Mouse (Mus musculus) hindbrain, embryonic 16.5 days (tissue): ENCODE measurements around the gene Trim71. TPM values are rescaled to one million over a fixed set of nuclear protein-coding genes. Genes with fewer than 3 reads are reported as not detected.

Experiments
- ATAC-seq: fragments of 200-750 bp; cut with Nextera tagmentation; 2 replicates; pipeline ENCODE4 v1.8.0; 2017; ENCODE audit warnings: moderate TSS enrichment, moderate library complexity
- H3K27ac ChIP-seq: fragments of 300-500 bp; sonication (generic); 2 replicates; pipeline ENCODE4 v1.5.1; 2014; ENCODE audit warnings: low read depth, mild to moderate bottlenecking, control low read depth, low read length, moderate library complexity
- H3K27me3 ChIP-seq: fragments of 300-500 bp; sonication (generic); replicated peaks from 2 replicates; pipeline ENCODE4 v1.6.1; 2014; ENCODE audit warnings: low read length; ENCODE audit not compliant: control insufficient read depth, insufficient read depth
- H3K36me3 ChIP-seq: fragments of 300-500 bp; sonication (generic); 2 replicates; pipeline ENCODE4 v1.6.1; 2014; ENCODE audit warnings: mild to moderate bottlenecking, low read length, moderate library complexity, mixed read lengths; ENCODE audit not compliant: control insufficient read depth, insufficient read depth
- H3K4me1 ChIP-seq: fragments of 300-500 bp; sonication (generic); 2 replicates; pipeline ENCODE4 v1.6.1; 2014; ENCODE audit warnings: low read depth, low read length; ENCODE audit not compliant: control insufficient read depth, insufficient read depth
- H3K4me2 ChIP-seq: fragments of 300-500 bp; sonication (generic); 2 replicates; pipeline ENCODE4 v1.6.1; 2014; ENCODE audit warnings: mild to moderate bottlenecking, low read length, control low read depth, moderate library complexity
- H3K4me3 ChIP-seq: fragments of 300-500 bp; sonication (generic); 2 replicates; pipeline ENCODE4 v1.5.1; 2014; ENCODE audit warnings: mild to moderate bottlenecking, low read length, control low read depth, moderate library complexity
- H3K9ac ChIP-seq: fragments of 300-500 bp; sonication (generic); 2 replicates; pipeline ENCODE4 v1.6.1; 2014; ENCODE audit warnings: low read depth, mild to moderate bottlenecking, control low read depth, low read length, moderate library complexity
- H3K9me3 ChIP-seq: fragments of 300-500 bp; sonication (generic); 2 replicates; pipeline ENCODE4 v1.6.1; 2014; ENCODE audit warnings: mild to moderate bottlenecking, low read length, moderate library complexity; ENCODE audit not compliant: control insufficient read depth
- WGBS: fragments of 180-500 bp; shearing (Covaris S2); extraction: QIAGEN DNeasy Blood & Tissue Kit; methylation state at CpG from one replicate; pipeline ENCODE4 v1.1.7; 2014; 5-methylcytosine and 5-hydroxymethylcytosine counted together
- polyA plus RNA-seq: library from polyadenylated mRNA; unstranded; fragments of >200 nt; fragmentation: Nextera tagmentation; extraction: Ambion mirVana; gene quantifications from 2 replicates; pipeline ENCODE4 v1.2.1, GENCODE M21; 2015

Trim71 gene
- polyA plus RNA-seq, 1 experiment from 2014 or later = 0.14 TPM

- Histone ChIP-seq H3K4me2 (no peak overlapping the region), H3K9ac (no peak overlapping the region), H3K27ac (no peak overlapping the region), H3K9me3 (no peaks in the 10 kb centered on the region; the same call in 1 of the 2 replicates), H3K36me3 (peaks cover 18% of the 10 kb centered on the region), H3K4me3 (no peak overlapping the region), H3K27me3 (no peaks in the 10 kb centered on the region), H3K4me1 (no peaks in the 10 kb centered on the region)
- WGBS = 82% methylated on average over 6 of the region's 6 CpGs
- ATAC-seq = no peak
These were observed 98.7 kb downstream of the Trim71 start for GRCm38 (mm10) chr9:114465442-114465841.

GRCm38 (mm10) chr9:114462569-114462968 is 101.6 kb downstream of the Trim71 start:
- Histone ChIP-seq H3K36me3 (peaks cover 19% of the 10 kb centered on the region), H3K27ac (no peak overlapping the region), H3K4me3 (no peak overlapping the region), H3K27me3 (no peaks in the 10 kb centered on the region), H3K9me3 (no peaks in the 10 kb centered on the region), H3K4me1 (no peaks in the 10 kb centered on the region), H3K4me2 (no peak overlapping the region), H3K9ac (no peak overlapping the region)
- no peak for ATAC-seq
- 96% methylated on average over 7 of the region's 7 CpGs for WGBS

- no peak for ATAC-seq
- no peaks in the 10 kb centered on the region for H3K27me3 ChIP-seq
- peaks cover 20% of the 10 kb centered on the region for H3K36me3 ChIP-seq
- no peaks in the 10 kb centered on the region for H3K9me3 ChIP-seq
- no peak overlapping the region for H3K27ac ChIP-seq
- H3K4me2 ChIP-seq = no peak overlapping the region
- H3K4me1 ChIP-seq = no peaks in the 10 kb centered on the region
- WGBS = 84% methylated on average over 3 of the region's 3 CpGs
- no peak overlapping the region for H3K4me3 ChIP-seq
- no peak overlapping the region for H3K9ac ChIP-seq
These were observed 105.7 kb downstream of the Trim71 start for GRCm38 (mm10) chr9:114458436-114458835.

Other genes with a start within 250 kb of the Trim71 start
- not detected in 2 replicates for gene Bcl2a1c, start 234.2 kb downstream of the Trim71 start, polyA plus RNA-seq
- 31.5 and 34.6 TPM in 2 replicates for gene Crtap, start 173.7 kb downstream of the Trim71 start, polyA plus RNA-seq
- gene Glb1, start 163.3 kb downstream of the Trim71 start, polyA plus RNA-seq = 37.5 and 40.1 TPM in 2 replicates
- 10.5 and 10.6 TPM in 2 replicates for gene Tmppe, start 163.3 kb downstream of the Trim71 start, polyA plus RNA-seq
- not detected in 2 replicates for gene Ccr4, start 59.5 kb downstream of the Trim71 start, polyA plus RNA-seq
- not detected in 2 replicates for gene C130032M10Rik, start 48.7 kb downstream of the Trim71 start, polyA plus RNA-seq
- gene Cnot10, start 75.8 kb upstream of the Trim71 start, polyA plus RNA-seq = 52.1 and 57.1 TPM in 2 replicates
- gene Dync1li1, start 124.4 kb upstream of the Trim71 start, polyA plus RNA-seq = 105 and 116 TPM in 2 replicates
- 21.0 and 21.2 TPM in 2 replicates for gene Cmtm6, start 166.7 kb upstream of the Trim71 start, polyA plus RNA-seq
- gene Cmtm7, start 217.5 kb upstream of the Trim71 start, polyA plus RNA-seq = 9.5 and 13.8 TPM in 2 replicates